Mouse (Mus musculus) bone marrow, adult 2 months (tissue): ENCODE results near the gene Gm6890.
"Not testable (repeated sequence)": the region's sequence is repeated elsewhere in the genome, so short reads cannot be mapped to it uniquely, and the experiment has no call there.

ENCODE experiments used
- CTCF ChIP-seq: fragments of 200-500 bp; IDR thresholded peaks from 2 replicates; pipeline ENCODE4 v1.5.1; 2011; ENCODE audit warnings: low read length, control low read depth; ENCODE audit not compliant: control insufficient read depth, insufficient read depth
- POLR2A ChIP-seq: fragments of 200-500 bp; IDR thresholded peaks from 2 replicates; pipeline ENCODE4 v1.6.1; 2011; ENCODE audit warnings: low read depth, mild to moderate bottlenecking, control low read depth, low read length, borderline replicate concordance; ENCODE audit not compliant: control insufficient read depth

- TF ChIP-seq CTCF, POLR2A: not testable (repeated sequence)
Observed at GRCm38 (mm10) chrX:74726195-74726594, 14.5 kb upstream of the Gm6890 start.
